Mouse (Mus musculus) lung, postnatal 25 days (tissue): Measurements from ENCODE around the gene A4galt.
"Not testable (repeated sequence)": the region's sequence is repeated elsewhere in the genome, so short reads cannot be mapped to it uniquely, and the experiment has no call there.

ENCODE experiments used
- DNase-seq: peaks from one replicate; pipeline ENCODE4 v3.0.0; 2022; ENCODE audit warnings: low spot score

A4galt gene

DNA sequence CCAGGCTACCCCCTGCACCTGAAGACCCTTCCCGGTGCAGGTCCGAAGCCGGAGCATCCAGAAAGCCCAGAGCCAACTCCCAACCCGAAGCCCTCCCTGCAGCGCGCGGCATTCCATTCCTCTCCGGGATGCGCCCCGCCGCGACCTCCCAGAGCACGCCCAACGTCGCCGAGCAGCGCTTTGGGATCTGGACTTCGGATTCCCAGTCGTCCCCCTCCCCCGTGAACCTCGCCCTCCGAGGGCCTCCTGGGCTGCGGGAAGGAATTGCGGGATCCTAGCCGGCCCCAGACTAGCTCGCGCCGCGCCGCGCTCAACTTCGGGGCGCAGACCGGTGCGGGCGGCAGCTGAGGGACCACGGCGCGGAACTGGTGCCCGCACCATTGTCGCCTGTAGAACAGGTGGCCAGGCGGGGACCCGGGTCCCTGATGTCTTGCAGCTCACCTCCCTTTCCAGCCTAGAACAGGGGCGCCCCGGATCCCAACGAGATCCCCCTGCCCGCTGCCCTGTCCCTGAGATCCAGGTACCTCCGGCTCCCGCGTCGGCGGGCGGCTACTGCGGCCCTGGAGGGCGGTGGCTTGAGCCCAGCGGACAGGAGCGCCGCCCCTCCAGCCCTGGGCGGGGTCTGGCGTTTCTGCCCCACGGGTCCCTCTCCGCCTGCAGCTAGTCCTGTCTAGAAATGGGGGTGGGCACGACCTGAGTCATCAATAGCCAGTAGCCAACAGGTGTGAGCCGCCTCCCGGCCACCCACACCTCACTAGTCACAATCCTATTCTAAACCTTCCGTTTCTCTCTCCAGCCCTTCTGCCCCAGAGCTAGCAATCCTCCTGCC lies at the start of gene A4galt:
A4galt (minus strand) TSS at position 599 of the 829 bp plus-strand sequence.
- DNase-seq: peak; percentile 48

- DNase-seq: peak; percentile 44
Observed at GRCm38 (mm10) chr15:83299916-83300582, 48.5 kb upstream of the A4galt start.

DNA sequence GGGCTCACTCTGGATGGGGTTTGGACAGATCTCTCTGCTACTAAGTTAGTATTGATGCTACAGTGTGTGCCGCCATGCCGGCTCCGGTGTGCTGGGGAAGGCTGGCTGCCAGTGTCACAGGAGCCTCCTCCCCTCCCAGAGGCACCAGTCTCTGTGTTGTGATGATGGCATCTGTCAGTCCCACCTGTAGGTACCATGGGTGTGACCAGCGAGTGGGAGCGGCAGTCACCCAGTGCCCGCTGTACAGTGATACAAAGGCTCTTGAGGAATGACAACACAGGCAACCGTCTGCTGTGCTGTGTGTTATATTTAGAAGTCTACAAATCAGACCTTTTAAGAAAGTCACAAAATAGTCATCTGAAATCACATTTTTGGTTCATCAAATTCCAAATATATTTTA lies 47.9 kb upstream of the A4galt start:
- no peak for DNase-seq

GRCm38 (mm10) chr15:83298810-83299209 lies 47.2 kb upstream of the A4galt start:
- no peak for DNase-seq

DNA sequence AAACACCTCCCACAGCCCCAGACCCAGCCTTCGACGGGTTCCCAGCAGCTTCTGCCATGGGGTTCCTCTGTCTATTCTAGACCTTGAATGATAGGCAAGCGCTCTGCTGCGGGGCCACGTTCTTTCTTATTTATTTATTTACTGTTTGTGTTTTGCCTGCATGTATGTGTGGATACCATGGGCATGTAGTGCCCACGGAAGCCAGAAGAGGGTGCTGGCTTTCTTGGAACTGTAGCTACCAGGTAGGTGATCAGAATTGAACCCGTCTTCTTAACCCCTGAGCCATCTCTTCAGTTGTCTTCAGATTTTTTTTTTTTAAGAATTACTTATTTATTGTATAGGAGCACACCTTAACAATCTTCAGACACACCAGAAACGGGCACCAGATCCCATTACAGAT lies 46.7 kb upstream of the A4galt start:
- DNase-seq: no peak

- DNase-seq: no peak
Observed at GRCm38 (mm10) chr15:83296771-83297311, 45.3 kb upstream of the A4galt start.

DNA sequence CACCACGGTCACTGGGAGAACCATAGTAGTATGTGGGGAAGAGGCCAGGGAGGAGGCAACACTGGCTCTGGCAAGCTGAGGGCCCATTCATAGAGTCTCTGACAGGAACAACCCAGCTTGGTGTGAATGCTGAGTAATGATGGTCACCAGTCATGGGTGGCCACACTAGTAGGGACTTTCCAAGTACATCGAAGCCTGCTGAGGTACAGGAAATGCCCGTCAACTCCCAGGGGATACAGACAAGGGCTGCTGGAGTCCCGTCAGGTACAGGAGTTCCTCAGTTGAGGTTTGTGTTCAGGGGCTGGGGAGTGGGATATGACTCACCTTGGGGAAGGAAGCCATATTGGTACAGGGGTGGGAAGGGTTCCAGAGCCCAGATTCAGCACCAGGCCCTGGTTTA lies 44.5 kb upstream of the A4galt start:
- DNase-seq: no peak

GRCm38 (mm10) chr15:83294954-83295353 lies 43.4 kb upstream of the A4galt start:
- DNase-seq: no peak

DNA sequence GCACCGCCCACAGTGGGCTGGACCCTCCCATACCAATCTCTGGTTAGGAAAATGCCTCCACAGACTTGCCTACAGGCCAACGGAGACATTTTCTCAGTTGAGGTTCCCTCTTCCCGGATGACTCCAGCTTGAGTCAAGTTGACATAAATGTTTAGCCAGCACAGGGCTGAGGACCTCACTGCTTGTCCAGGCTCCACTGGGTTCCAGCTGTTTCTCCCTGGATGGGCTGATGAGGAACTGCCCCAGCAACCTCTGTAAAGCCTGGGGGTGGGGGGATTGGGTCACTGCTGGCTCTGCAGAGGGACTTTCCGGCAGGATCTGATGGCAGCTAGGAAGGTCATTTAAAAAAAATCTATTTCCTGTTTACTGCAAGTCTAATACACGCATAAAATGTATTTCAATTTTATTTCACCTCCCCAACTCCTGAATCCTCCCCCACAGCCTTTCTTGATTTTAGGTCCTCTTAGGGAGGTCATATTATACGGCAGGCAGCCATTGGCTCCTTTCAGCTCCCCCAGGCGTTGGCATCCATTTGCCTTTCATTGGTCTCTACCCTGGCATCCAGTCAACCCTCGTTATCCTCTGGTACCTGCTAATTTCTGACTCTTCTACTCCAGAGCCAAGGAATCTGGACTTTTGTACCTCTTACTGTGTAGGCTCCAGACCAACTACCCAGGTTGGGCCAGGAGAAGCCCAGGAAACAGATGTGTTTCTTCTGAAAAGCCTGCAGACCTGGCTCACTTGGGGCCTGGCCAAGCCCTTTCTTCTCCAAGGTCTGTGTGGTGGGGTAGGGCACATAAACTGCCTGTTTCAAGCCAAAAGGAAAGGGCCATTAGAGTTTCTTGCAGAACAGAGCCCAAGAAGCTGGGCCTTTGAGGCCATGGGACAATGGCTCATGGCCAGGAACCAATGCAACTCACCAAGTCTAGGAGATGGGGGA lies 42.4 kb upstream of the A4galt start:
- no peak for DNase-seq

DNA sequence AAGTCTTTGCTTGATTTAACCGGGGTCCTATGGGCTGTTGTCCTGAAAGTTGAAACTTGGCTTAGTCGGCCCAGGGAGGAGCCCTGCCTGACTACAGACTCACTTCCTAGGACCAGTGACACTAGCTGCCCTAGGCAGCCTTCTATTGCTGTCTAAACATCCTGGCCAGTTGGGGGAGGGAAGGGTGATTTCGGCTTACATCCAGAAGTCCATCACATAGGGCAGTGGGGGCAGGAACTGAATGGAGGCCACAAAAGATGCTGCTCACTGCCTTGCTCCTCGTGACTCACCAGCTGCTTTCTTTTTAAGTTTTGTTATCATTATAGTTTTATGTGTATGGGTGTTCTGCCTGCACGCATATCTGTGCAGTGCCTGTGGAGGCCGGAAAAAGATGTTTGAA lies 41.6 kb upstream of the A4galt start:
- DNase-seq: peak; percentile 84

DNA sequence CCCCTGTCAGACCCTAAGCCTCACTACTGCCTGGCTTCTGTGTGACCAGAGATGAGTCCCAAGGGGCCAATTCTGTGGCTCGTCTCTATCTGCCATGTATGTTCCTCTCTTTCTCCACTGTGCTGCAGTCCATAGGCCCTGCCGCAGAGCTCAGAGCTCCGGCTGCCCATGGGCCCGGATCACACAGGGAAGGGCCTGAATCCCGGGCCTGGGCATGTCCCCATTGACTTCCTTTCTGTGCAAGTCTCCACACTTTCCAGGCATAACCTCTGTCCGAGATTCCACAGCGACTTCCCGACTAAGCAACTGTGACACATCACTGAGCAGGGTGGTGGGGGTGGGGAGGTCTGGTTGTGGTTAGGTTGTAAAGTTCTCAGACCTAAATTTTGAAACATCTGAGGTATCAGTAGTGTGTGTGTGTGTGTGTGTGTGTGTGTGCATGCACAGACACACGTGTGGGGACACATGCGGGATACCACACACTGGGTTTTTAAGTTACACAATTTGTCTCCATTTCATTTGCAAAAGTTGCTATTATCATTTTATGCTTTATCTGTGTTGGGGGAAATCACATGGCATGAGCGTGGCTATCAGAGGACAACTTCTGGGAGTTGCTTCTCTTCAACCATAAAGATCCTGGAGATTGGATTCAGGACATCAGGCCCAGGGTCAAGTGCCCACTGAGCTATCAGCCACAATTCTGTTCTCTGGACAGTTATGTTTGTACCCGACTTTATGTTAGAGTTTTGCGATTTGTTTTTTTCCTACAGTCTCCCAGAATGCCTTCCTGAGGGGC lies 40.9 kb upstream of the A4galt start:
- DNase-seq: no peak

- DNase-seq: no peak
Observed at GRCm38 (mm10) chr15:83290899-83291298, 39.3 kb upstream of the A4galt start.

- no peak for DNase-seq
Observed at GRCm38 (mm10) chr15:83284828-83285227, 33.3 kb upstream of the A4galt start.

DNA sequence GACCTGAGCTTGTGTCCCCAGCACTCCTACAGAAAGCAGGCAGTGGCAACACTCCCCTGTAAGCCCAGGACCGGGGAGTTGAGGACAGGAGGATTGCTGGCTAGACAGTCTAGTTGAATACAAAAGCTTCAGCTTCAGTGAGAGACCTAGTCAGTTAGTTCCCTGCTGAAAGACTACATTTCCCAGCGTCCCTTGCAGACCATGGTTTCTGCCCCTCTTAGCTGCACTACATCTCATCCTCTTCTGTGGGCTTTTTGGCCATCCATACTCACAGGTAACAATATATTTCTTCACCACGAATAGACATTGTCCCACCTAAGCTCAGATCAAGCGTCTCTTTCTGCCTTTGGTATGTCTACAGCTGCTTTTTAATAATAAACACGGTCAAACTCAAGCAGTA lies 30.8 kb upstream of the A4galt start:
- no peak for DNase-seq

DNA sequence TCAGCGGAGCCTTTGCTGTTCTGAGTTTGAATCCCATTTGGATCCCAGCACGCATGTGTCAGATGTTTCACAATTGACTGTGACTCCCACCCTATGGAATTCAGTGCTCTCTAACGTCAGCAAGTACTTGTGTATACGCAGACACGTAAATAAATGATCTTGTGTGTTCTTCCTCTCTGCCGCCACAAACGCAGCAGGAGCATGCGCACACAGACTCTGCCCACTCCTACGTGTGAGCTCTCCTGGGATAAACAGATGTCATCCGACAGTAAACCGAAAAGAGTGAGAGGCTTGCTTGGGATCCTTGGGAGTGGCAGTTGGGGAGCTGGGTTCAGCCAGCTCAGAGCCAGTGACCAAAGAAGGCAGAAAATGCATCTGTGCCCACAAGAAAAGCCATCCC lies 29.7 kb upstream of the A4galt start:
- DNase-seq: no peak

- DNase-seq: no peak
Observed at GRCm38 (mm10) chr15:83278579-83278978, 27.0 kb upstream of the A4galt start.

GRCm38 (mm10) chr15:83277451-83277850 lies 25.9 kb upstream of the A4galt start:
- no peak for DNase-seq

GRCm38 (mm10) chr15:83274237-83274636 lies 22.7 kb upstream of the A4galt start:
- not testable (repeated sequence) for DNase-seq

- no peak for DNase-seq
Observed at GRCm38 (mm10) chr15:83273017-83273416, 21.4 kb upstream of the A4galt start.

- DNase-seq: not testable (repeated sequence)
Observed at GRCm38 (mm10) chr15:83271221-83271620, 19.6 kb upstream of the A4galt start.

- DNase-seq: not testable (repeated sequence)
Observed at GRCm38 (mm10) chr15:83269985-83270384, 18.4 kb upstream of the A4galt start.
